Mouse (Mus musculus): ENCODE measurements around the gene Gna13. TPM values are rescaled to one million over a fixed set of nuclear protein-coding genes. Genes with fewer than 3 reads are reported as not detected.

Gna13 gene
- polyA plus RNA-seq, 1 experiment from 2014 or later: 21.8 TPM

- peak overlapping the region; percentile 98 for H3K4me3 ChIP-seq (replicated peaks; ENCODE audit: low read length)
- DNase-seq (ENCODE audit: low spot score) (no peak), ATAC-seq (ENCODE audit: low FRiP score) (peak; percentile 49)
- peak overlapping the region; percentile 95 for H3K27ac ChIP-seq
- H3K9ac ChIP-seq: peak overlapping the region; percentile 95
- peaks cover 47% of the 10 kb centered on the region for H3K4me1 ChIP-seq (replicated peaks; ENCODE audit: control insufficient read depth, insufficient read depth, low read length)
- no peaks in the 10 kb centered on the region for H3K9me3 ChIP-seq (ENCODE audit: control insufficient read depth, low read length)
- 3% methylated on average over 52 of the region's 53 CpGs for WGBS
- peak overlapping the region; percentile 66 for H3K4me2 ChIP-seq (replicated peaks)
- 0 out of 2 replicates have a peak, but pooled peaks cover 3% of the 10 kb centered on the region for H3K27me3 ChIP-seq (ENCODE audit: control insufficient read depth, insufficient read depth, low read length)
- H3K36me3 ChIP-seq (replicated peaks; ENCODE audit: control insufficient read depth, insufficient read depth): peaks cover 29% of the 10 kb centered on the region
Observed at GRCm38 (mm10) chr11:109363191-109364133, 831 bp downstream of the Gna13 start.

- 79% methylated on average over 2 of the region's 2 CpGs for WGBS
- H3K36me3 ChIP-seq (replicated peaks; ENCODE audit: control insufficient read depth, insufficient read depth): peaks cover 29% of the 10 kb centered on the region
- DNase-seq (ENCODE audit: low spot score) (no peak), ATAC-seq (ENCODE audit: low FRiP score) (no peak)
- peaks cover 54% of the 10 kb centered on the region for H3K4me1 ChIP-seq (replicated peaks; ENCODE audit: control insufficient read depth, insufficient read depth, low read length)
- no peak overlapping the region for H3K27ac ChIP-seq
- peak overlapping the region; percentile 66 for H3K4me2 ChIP-seq (replicated peaks)
- peak overlapping the region; percentile 98 for H3K4me3 ChIP-seq (replicated peaks; ENCODE audit: low read length)
- H3K9ac ChIP-seq: peak overlapping the region; percentile 95; the same call in 1 of the 2 replicates
- no peaks in the 10 kb centered on the region for H3K9me3 ChIP-seq (ENCODE audit: control insufficient read depth, low read length)
- 0 out of 2 replicates have a peak, but pooled peaks cover 3% of the 10 kb centered on the region for H3K27me3 ChIP-seq (ENCODE audit: control insufficient read depth, insufficient read depth, low read length)
Observed at GRCm38 (mm10) chr11:109364337-109364736, 1.7 kb downstream of the Gna13 start.

- Histone ChIP-seq H3K4me3 (replicated peaks; ENCODE audit: low read length) (peak overlapping the region; percentile 98; the same call in 1 of the 2 replicates), H3K27me3 (ENCODE audit: control insufficient read depth, insufficient read depth, low read length) (0 out of 2 replicates have a peak, but pooled peaks cover 3% of the 10 kb centered on the region), H3K36me3 (replicated peaks; ENCODE audit: control insufficient read depth, insufficient read depth) (peaks cover 29% of the 10 kb centered on the region), H3K4me1 (replicated peaks; ENCODE audit: control insufficient read depth, insufficient read depth, low read length) (peaks cover 54% of the 10 kb centered on the region), H3K27ac (no peak overlapping the region), H3K9ac (peak overlapping the region; percentile 95; the same call in 1 of the 2 replicates), H3K9me3 (ENCODE audit: control insufficient read depth, low read length) (no peaks in the 10 kb centered on the region), H3K4me2 (replicated peaks) (peak overlapping the region; percentile 66)
- DNase-seq (ENCODE audit: low spot score) (no peak), ATAC-seq (ENCODE audit: low FRiP score) (no peak)
- 84% methylated on average over 10 of the region's 10 CpGs for WGBS
Observed at GRCm38 (mm10) chr11:109364881-109365280, 2.2 kb downstream of the Gna13 start.

- Histone ChIP-seq H3K9ac (no peak overlapping the region), H3K36me3 (replicated peaks; ENCODE audit: control insufficient read depth, insufficient read depth) (peaks cover 29% of the 10 kb centered on the region), H3K27ac (no peak overlapping the region), H3K4me1 (replicated peaks; ENCODE audit: control insufficient read depth, insufficient read depth, low read length) (peaks cover 54% of the 10 kb centered on the region), H3K4me3 (replicated peaks; ENCODE audit: low read length) (no peak overlapping the region), H3K27me3 (ENCODE audit: control insufficient read depth, insufficient read depth, low read length) (0 out of 2 replicates have a peak, but pooled peaks cover 3% of the 10 kb centered on the region), H3K4me2 (replicated peaks) (peak overlapping the region; percentile 66), H3K9me3 (ENCODE audit: control insufficient read depth, low read length) (no peaks in the 10 kb centered on the region)
- no peak for ATAC-seq (ENCODE audit: low FRiP score)
- 90% methylated on average over 5 of the region's 5 CpGs for WGBS
- no peak for DNase-seq (ENCODE audit: low spot score)
Observed at GRCm38 (mm10) chr11:109365818-109366217, 3.2 kb downstream of the Gna13 start.

- 0 out of 2 replicates have a peak overlapping the region, but pooled peaks have one; percentile 7 for H3K4me2 ChIP-seq (replicated peaks)
- H3K9ac ChIP-seq: no peak overlapping the region
- DNase-seq (ENCODE audit: low spot score) (no peak), ATAC-seq (ENCODE audit: low FRiP score) (no peak)
- WGBS: 83% methylated on average over 15 of the region's 15 CpGs
- H3K4me3 ChIP-seq (replicated peaks; ENCODE audit: low read length): no peak overlapping the region
- peaks cover 29% of the 10 kb centered on the region for H3K36me3 ChIP-seq (replicated peaks; ENCODE audit: control insufficient read depth, insufficient read depth)
- H3K27me3 ChIP-seq (ENCODE audit: control insufficient read depth, insufficient read depth, low read length): no peaks in the 10 kb centered on the region
- no peaks in the 10 kb centered on the region for H3K9me3 ChIP-seq (ENCODE audit: control insufficient read depth, low read length)
- no peak overlapping the region for H3K27ac ChIP-seq
- peaks cover 50% of the 10 kb centered on the region for H3K4me1 ChIP-seq (replicated peaks; ENCODE audit: control insufficient read depth, insufficient read depth, low read length)
Observed at GRCm38 (mm10) chr11:109366802-109367579, 4.4 kb downstream of the Gna13 start.

- Histone ChIP-seq H3K27me3 (ENCODE audit: control insufficient read depth, insufficient read depth, low read length) (no peaks in the 10 kb centered on the region), H3K27ac (no peak overlapping the region), H3K4me1 (replicated peaks; ENCODE audit: control insufficient read depth, insufficient read depth, low read length) (peaks cover 44% of the 10 kb centered on the region), H3K4me2 (replicated peaks) (no peak overlapping the region), H3K9me3 (ENCODE audit: control insufficient read depth, low read length) (no peaks in the 10 kb centered on the region), H3K36me3 (replicated peaks; ENCODE audit: control insufficient read depth, insufficient read depth) (peaks cover 33% of the 10 kb centered on the region), H3K4me3 (replicated peaks; ENCODE audit: low read length) (no peak overlapping the region), H3K9ac (no peak overlapping the region)
- DNase-seq (ENCODE audit: low spot score) (no peak), ATAC-seq (ENCODE audit: low FRiP score) (no peak)
- 93% methylated on average over 3 of the region's 3 CpGs for WGBS
Observed at GRCm38 (mm10) chr11:109369026-109369637, 6.5 kb downstream of the Gna13 start.

GRCm38 (mm10) chr11:109375412-109375811 lies 12.8 kb downstream of the Gna13 start:
- Histone ChIP-seq H3K4me1 (replicated peaks; ENCODE audit: control insufficient read depth, insufficient read depth, low read length) (peaks cover 23% of the 10 kb centered on the region; the same call in 1 of the 2 replicates), H3K4me3 (replicated peaks; ENCODE audit: low read length) (no peak overlapping the region), H3K27me3 (ENCODE audit: control insufficient read depth, insufficient read depth, low read length) (no peaks in the 10 kb centered on the region), H3K27ac (no peak overlapping the region), H3K4me2 (replicated peaks) (no peak overlapping the region), H3K36me3 (replicated peaks; ENCODE audit: control insufficient read depth, insufficient read depth) (0 out of 2 replicates have a peak, but pooled peaks cover 3% of the 10 kb centered on the region), H3K9ac (no peak overlapping the region), H3K9me3 (ENCODE audit: control insufficient read depth, low read length) (no peaks in the 10 kb centered on the region)
- no peak for DNase-seq (ENCODE audit: low spot score)
- 83% methylated on average over 7 of the region's 7 CpGs for WGBS
- no peak for ATAC-seq (ENCODE audit: low FRiP score)

GRCm38 (mm10) chr11:109376484-109377143 lies 14.0 kb downstream of the Gna13 start:
- no peak for DNase-seq (ENCODE audit: low spot score)
- Histone ChIP-seq H3K36me3 (replicated peaks; ENCODE audit: control insufficient read depth, insufficient read depth) (0 out of 2 replicates have a peak, but pooled peaks cover 3% of the 10 kb centered on the region), H3K9ac (no peak overlapping the region), H3K27me3 (ENCODE audit: control insufficient read depth, insufficient read depth, low read length) (no peaks in the 10 kb centered on the region), H3K4me3 (replicated peaks; ENCODE audit: low read length) (no peak overlapping the region), H3K27ac (no peak overlapping the region; the same call in 1 of the 2 replicates), H3K4me1 (replicated peaks; ENCODE audit: control insufficient read depth, insufficient read depth, low read length) (peaks cover 23% of the 10 kb centered on the region; the same call in 1 of the 2 replicates), H3K4me2 (replicated peaks) (no peak overlapping the region), H3K9me3 (ENCODE audit: control insufficient read depth, low read length) (no peaks in the 10 kb centered on the region)
- 71% methylated on average over 7 of the region's 7 CpGs for WGBS
- no peak for ATAC-seq (ENCODE audit: low FRiP score)
